Mouse (Mus musculus) megakaryocyte, embryonic 14.5 days (primary cell): ENCODE measurements around the gene Ppp5c. TPM values are rescaled to one million over a fixed set of nuclear protein-coding genes. Genes with fewer than 3 reads are reported as not detected.

Source experiments
- H3K27me3 ChIP-seq: replicated peaks from 2 replicates; pipeline ENCODE3; 2012; ENCODE audit warnings: inconsistent platforms
- H3K36me3 ChIP-seq: replicated peaks from 2 replicates; pipeline ENCODE3; 2012; ENCODE audit warnings: low read length, inconsistent platforms, mixed read lengths
- H3K4me1 ChIP-seq: 2 replicates; pipeline ENCODE4 v1.6.1; 2012; ENCODE audit warnings: inconsistent platforms
- H3K4me3 ChIP-seq: replicated peaks from 2 replicates; pipeline ENCODE3; 2012; ENCODE audit warnings: moderate library complexity, mild to moderate bottlenecking, inconsistent platforms
- H3K9me3 ChIP-seq: 2 replicates; pipeline ENCODE4 v1.6.1; 2012; ENCODE audit warnings: inconsistent platforms
- FLI1 ChIP-seq: IDR thresholded peaks from 2 replicates; pipeline ENCODE4 v1.6.1; 2012; ENCODE audit warnings: low read length, inconsistent platforms, mixed read lengths
- GATA1 ChIP-seq: IDR thresholded peaks from 3 replicates; pipeline ENCODE4 v1.6.1; 2012; ENCODE audit warnings: mixed read lengths, low read length, inconsistent platforms, borderline replicate concordance
- polyA plus RNA-seq: library from polyadenylated mRNA; stranded (reverse); fragments of >175 nt; gene quantifications from 2 replicates; pipeline ENCODE4 v1.2.3, GENCODE M21; 2012; ENCODE audit warnings: low replicate concordance; ENCODE audit not compliant: insufficient read depth

The Ppp5c gene
- polyA plus RNA-seq, 1 experiment: 55.6 TPM

- Histone ChIP-seq H3K4me1 (peaks cover 46% of the 10 kb centered on the region), H3K9me3 (peaks cover 6% of the 10 kb centered on the region; the same call in 1 of the 2 replicates), H3K36me3 (peaks cover 34% of the 10 kb centered on the region), H3K27me3 (no peaks in the 10 kb centered on the region), H3K4me3 (no peak overlapping the region)
- no peak for TF ChIP-seq GATA1
- TF ChIP-seq FLI1: no peak
Observed at GRCm38 (mm10) chr7:17054325-17054989, 26.7 kb upstream of the Ppp5c start.

- TF ChIP-seq GATA1 (no peak), FLI1 (no peak)
- H3K36me3 ChIP-seq: peaks cover 54% of the 10 kb centered on the region
Observed at GRCm38 (mm10) chr7:17050933-17051594, 23.3 kb upstream of the Ppp5c start.

GRCm38 (mm10) chr7:17050491-17050890, 22.8 kb upstream of the Ppp5c start:
- Histone ChIP-seq H3K9me3 (peaks cover 6% of the 10 kb centered on the region; the same call in 1 of the 2 replicates), H3K36me3 (peaks cover 54% of the 10 kb centered on the region), H3K4me3 (no peak overlapping the region), H3K27me3 (no peaks in the 10 kb centered on the region), H3K4me1 (peaks cover 12% of the 10 kb centered on the region)
- TF ChIP-seq FLI1 (no peak), GATA1 (no peak)

More at GRCm38 (mm10) chr7:17050933-17051594, 23.3 kb upstream of the Ppp5c start:
- Histone ChIP-seq H3K4me3 (no peak overlapping the region), H3K27me3 (no peaks in the 10 kb centered on the region), H3K4me1 (peaks cover 17% of the 10 kb centered on the region), H3K9me3 (peaks cover 6% of the 10 kb centered on the region; the same call in 1 of the 2 replicates)

DNA sequence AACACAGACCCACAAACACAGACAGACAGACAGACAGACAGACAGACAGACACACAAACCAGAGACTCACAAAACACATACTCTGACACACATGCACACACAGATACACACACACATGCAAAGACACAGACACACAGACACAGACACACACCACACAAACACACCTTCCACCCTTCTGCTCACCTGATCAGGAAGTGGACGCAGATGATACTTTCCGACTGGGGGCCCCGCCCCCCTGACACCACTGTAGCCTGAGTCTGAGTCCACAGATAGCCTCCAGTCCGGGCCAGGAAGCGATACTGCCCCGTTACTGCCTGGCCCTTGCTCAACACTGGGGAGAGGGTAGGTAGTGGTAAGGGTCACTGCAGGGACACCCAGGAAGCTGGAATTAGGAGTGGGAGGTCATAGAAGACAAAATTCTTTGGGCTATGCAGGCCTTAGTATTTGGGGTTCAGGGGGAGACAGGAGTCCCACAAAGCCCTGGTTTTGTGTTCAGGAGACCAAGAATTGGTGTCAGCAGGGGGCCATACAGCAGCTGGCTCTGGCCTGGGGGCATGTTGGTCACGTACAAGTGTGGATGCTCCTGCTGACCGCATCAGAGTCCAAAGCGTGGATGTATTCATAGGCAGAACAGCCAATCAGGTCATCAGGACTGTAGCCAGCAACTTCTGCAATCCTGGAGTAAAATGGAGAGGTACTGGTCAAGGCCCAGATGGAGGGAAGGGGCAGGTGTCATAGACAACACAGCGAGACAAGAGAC, 20.9 kb upstream of the Ppp5c start:
- no peaks in the 10 kb centered on the region for H3K27me3 ChIP-seq
- TF ChIP-seq FLI1: no peak
- TF ChIP-seq GATA1: no peak
- peaks cover 55% of the 10 kb centered on the region for H3K36me3 ChIP-seq
- H3K4me1 ChIP-seq: peaks cover 9% of the 10 kb centered on the region
- H3K4me3 ChIP-seq: no peak overlapping the region
- peaks cover 2% of the 10 kb centered on the region; the same call in 1 of the 2 replicates for H3K9me3 ChIP-seq

DNA sequence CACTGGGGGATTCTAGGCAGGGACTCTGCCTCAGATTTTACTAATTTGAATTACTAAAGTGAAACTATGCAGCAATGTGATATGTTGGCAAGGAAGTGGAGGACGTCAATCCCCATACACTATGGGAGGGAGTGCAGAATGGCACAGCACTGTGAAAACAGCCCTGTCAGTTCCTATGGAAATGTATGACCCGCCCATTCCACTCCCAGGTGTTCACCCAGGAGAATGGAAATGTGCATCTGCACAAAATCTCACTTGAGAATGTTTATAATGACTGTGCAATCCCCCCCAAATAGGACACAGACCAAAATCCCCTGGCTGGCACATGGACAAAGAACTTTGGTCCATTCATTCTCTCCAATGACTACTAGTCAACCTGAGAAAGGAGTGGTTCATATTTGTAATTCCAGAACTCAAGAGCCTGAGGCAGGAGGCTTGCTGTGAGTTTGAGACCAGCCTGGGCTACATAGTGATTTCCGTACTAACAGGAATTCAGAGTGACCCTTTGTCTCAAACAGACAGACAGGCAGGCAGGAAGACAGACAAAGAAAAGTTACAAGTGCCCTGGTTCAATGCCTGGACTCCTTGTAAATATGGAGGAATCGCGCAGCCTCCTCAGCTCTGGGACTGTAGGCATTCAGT, 19.4 kb upstream of the Ppp5c start:
- H3K4me3 ChIP-seq: no peak overlapping the region
- H3K4me1 ChIP-seq: peaks cover 12% of the 10 kb centered on the region
- H3K27me3 ChIP-seq: no peaks in the 10 kb centered on the region
- H3K9me3 ChIP-seq: no peaks in the 10 kb centered on the region
- peaks cover 59% of the 10 kb centered on the region for H3K36me3 ChIP-seq
- no peak for TF ChIP-seq FLI1
- no peak for TF ChIP-seq GATA1

DNA sequence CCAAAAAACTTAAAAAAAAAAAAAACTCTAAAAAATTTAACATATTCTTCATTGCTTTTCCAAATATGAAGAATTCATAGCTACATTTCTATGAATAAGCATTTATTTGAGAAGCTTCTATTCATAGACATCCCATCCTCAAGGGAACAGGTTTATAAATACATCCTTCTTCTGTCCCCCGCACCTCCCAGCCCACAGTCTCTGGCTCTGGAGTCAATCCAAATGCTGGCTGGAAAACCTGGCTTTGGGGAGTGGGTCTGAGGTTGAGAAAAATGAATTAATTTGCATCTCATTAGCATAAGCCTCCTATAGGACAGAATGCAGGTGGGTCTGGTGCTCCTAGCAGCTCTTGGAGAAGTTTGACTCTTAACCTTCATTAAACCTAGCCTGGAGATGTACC, 18.0 kb upstream of the Ppp5c start:
- Histone ChIP-seq H3K36me3 (peaks cover 57% of the 10 kb centered on the region), H3K27me3 (no peaks in the 10 kb centered on the region), H3K4me3 (no peak overlapping the region), H3K4me1 (peaks cover 8% of the 10 kb centered on the region), H3K9me3 (no peaks in the 10 kb centered on the region)
- TF ChIP-seq GATA1 (no peak), FLI1 (no peak)

DNA sequence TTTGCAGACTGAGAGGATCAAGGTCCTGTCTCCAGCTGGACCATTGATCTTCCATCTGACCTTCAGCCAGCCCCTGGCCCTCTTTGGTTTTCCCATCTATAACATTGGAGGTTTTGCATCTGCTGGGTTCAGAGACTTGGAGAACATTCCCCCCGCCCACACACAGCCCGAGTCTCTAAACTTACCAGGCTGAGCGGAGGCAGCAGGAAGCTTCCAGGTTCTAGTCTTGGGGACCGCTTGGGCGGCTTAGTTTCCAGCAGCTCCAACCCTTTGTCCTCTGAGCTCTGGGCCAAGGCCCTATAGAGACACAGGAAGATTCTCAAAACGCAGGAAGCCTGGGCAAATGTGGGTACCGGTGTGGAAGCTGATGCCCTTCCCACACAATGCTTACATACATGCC, 11.6 kb upstream of the Ppp5c start:
- H3K4me1 ChIP-seq: peaks cover 3% of the 10 kb centered on the region; the same call in 1 of the 2 replicates
- peaks cover 77% of the 10 kb centered on the region for H3K36me3 ChIP-seq
- H3K9me3 ChIP-seq: no peaks in the 10 kb centered on the region
- no peaks in the 10 kb centered on the region for H3K27me3 ChIP-seq
- no peak for TF ChIP-seq GATA1
- no peak for TF ChIP-seq FLI1
- H3K4me3 ChIP-seq: no peak overlapping the region

DNA sequence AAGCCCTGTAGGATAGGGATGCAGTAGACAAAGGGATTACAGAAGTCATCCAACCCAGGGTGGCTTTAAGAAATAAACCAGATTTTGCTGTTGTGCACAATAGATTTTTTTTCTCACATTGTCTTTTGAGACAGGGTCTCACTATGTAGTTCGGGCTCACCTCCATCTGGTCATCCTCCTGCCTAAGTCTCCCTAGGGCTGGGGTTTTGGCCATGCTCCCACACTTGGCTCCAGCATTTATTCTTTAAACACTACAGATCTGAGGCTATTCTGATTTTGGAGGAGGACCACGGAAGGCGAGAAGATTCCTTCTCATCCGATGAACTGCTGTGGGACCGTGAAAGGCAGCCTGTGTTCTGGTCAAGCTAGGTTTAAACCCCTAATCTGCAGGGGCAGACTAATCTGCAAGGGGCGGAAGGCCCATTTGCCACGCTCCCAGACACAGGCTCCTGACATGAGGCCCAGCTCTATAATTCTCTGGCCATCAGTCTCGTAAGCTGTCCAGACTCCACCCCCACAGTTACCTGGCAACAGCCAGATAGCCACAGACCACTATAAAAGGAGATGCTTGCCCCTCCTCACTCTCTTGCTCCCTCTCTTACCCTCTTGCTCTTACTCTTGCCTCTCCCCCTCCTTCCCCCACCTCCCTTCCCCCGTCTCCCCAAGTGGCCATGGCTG, 10.4 kb upstream of the Ppp5c start:
- H3K4me3 ChIP-seq: no peak overlapping the region
- no peaks in the 10 kb centered on the region for H3K9me3 ChIP-seq
- peaks cover 76% of the 10 kb centered on the region for H3K36me3 ChIP-seq
- no peaks in the 10 kb centered on the region for H3K27me3 ChIP-seq
- no peak for TF ChIP-seq FLI1
- H3K4me1 ChIP-seq: peaks cover 3% of the 10 kb centered on the region; the same call in 1 of the 2 replicates

GRCm38 (mm10) chr7:17030239-17030638, 2.5 kb upstream of the Ppp5c start:
- Histone ChIP-seq H3K27me3 (no peaks in the 10 kb centered on the region), H3K4me1 (peaks cover 28% of the 10 kb centered on the region), H3K4me3 (no peak overlapping the region), H3K36me3 (peaks cover 36% of the 10 kb centered on the region), H3K9me3 (no peaks in the 10 kb centered on the region)
- TF ChIP-seq GATA1: no peak
- TF ChIP-seq FLI1: no peak
